Mouse (Mus musculus) liver, adult 2 months (tissue): Measurements from ENCODE around the gene Mast1.

Experiments used
- CTCF ChIP-seq: fragments of 200-500 bp; IDR thresholded peaks from 2 replicates; pipeline ENCODE4 v1.5.1; 2011; ENCODE audit warnings: low read depth, low read length, control low read depth
- POLR2A ChIP-seq: fragments of 200-500 bp; IDR thresholded peaks from 2 replicates; pipeline ENCODE4 v1.6.1; 2011; ENCODE audit warnings: low read length, control low read depth; ENCODE audit not compliant: insufficient read depth; ENCODE audit errors: extremely low read depth

DNA sequence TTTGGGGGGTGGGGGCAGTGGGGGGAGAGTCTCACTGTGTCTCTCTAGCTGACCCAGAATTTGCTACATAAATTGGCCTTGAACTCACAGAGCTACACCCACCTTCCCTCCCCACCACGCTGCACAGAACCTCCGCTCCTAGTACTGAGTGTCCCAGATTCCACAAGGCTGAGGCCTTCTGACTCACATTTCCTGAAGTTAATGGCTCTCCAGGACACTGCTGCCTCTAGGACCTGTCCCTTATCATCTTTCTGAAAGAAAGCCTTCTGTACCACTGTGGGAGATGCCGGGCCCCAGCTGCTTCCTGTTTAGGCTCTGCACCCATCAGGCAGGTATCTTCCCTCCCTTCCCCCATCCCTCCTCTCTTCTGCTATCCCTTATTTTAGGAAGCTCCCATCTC, 29.4 kb upstream of the Mast1 start:
- TF ChIP-seq POLR2A = no peak
- no peak for TF ChIP-seq CTCF
